Mouse (Mus musculus): ENCODE measurements at regions not wholly inside any gene's neighbourhood (a gene's known extent, or its start where the extent isn't known, plus 50 kb on each side); places are given as distances from the start of the nearest gene placed in this dataset.
A peak's percentile ranks its signal among the peaks of the same experiment; 100 is the strongest.

- no peak for DNase-seq (ENCODE audit: low spot score)
Observed at GRCm38 (mm10) chr3:81482742-81483141, 446.5 kb downstream of the Pdgfc start.

- peak; percentile 7 for DNase-seq (ENCODE audit: low spot score)
Observed at GRCm38 (mm10) chr3:81483363-81483762, 447.1 kb downstream of the Pdgfc start.

- no peak for DNase-seq (ENCODE audit: low spot score)
Observed at GRCm38 (mm10) chr3:81505316-81505715, 427.1 kb upstream of the Ctso start.

GRCm38 (mm10) chr3:81508611-81509010 is 423.8 kb upstream of the Ctso start:
- no peak for DNase-seq (ENCODE audit: low spot score)

GRCm38 (mm10) chr3:81521804-81522203 is 410.6 kb upstream of the Ctso start:
- DNase-seq (ENCODE audit: low spot score) = no peak

- no peak for DNase-seq (ENCODE audit: low spot score)
Observed at GRCm38 (mm10) chr3:81530872-81531271, 401.5 kb upstream of the Ctso start.

- no peak for DNase-seq (ENCODE audit: low spot score)
Observed at GRCm38 (mm10) chr3:81535448-81536205, 396.8 kb upstream of the Ctso start.

GRCm38 (mm10) chr3:81554773-81555172 is 377.6 kb upstream of the Ctso start:
- no peak for DNase-seq (ENCODE audit: low spot score)

GRCm38 (mm10) chr3:81562610-81563258 is 369.7 kb upstream of the Ctso start:
- no peak for DNase-seq (ENCODE audit: low spot score)

- DNase-seq (ENCODE audit: low spot score) = peak; percentile 4
Observed at GRCm38 (mm10) chr3:81563858-81564756, 368.3 kb upstream of the Ctso start.

GRCm38 (mm10) chr3:81564757-81565063 is 367.7 kb upstream of the Ctso start:
- no peak for DNase-seq (ENCODE audit: low spot score)

GRCm38 (mm10) chr3:81583387-81584027 is 348.9 kb upstream of the Ctso start:
- no peak for DNase-seq (ENCODE audit: low spot score)

GRCm38 (mm10) chr3:81589109-81589508 is 343.3 kb upstream of the Ctso start:
- no peak for DNase-seq (ENCODE audit: low spot score)

- DNase-seq (ENCODE audit: low spot score) = no peak
Observed at GRCm38 (mm10) chr3:81629157-81629556, 303.2 kb upstream of the Ctso start.

GRCm38 (mm10) chr3:81658490-81658889 is 273.9 kb upstream of the Ctso start:
- no peak for DNase-seq (ENCODE audit: low spot score)

- no peak for DNase-seq (ENCODE audit: low spot score)
Observed at GRCm38 (mm10) chr3:81661620-81662019, 270.8 kb upstream of the Ctso start.

GRCm38 (mm10) chr3:81666262-81666661 is 266.1 kb upstream of the Ctso start:
- no peak for DNase-seq (ENCODE audit: low spot score)

GRCm38 (mm10) chr3:81676570-81676969 is 255.8 kb upstream of the Ctso start:
- no peak for DNase-seq (ENCODE audit: low spot score)

GRCm38 (mm10) chr3:81701974-81702697 is 230.3 kb upstream of the Ctso start:
- no peak for DNase-seq (ENCODE audit: low spot score)

GRCm38 (mm10) chr3:81718911-81719310 is 213.5 kb upstream of the Ctso start:
- DNase-seq (ENCODE audit: low spot score) = no peak

- DNase-seq (ENCODE audit: low spot score) = no peak
Observed at GRCm38 (mm10) chr3:81735463-81735862, 196.9 kb upstream of the Ctso start.

- no peak for DNase-seq (ENCODE audit: low spot score)
Observed at GRCm38 (mm10) chr3:81736838-81737237, 195.6 kb upstream of the Ctso start.
